Mouse (Mus musculus) liver, adult 2 months (tissue): ENCODE data around the gene Rps2.

Source experiments
- CTCF ChIP-seq: fragments of 200-500 bp; IDR thresholded peaks from 2 replicates; pipeline ENCODE4 v1.5.1; 2011; ENCODE audit warnings: low read depth, low read length, control low read depth
- POLR2A ChIP-seq: fragments of 200-500 bp; IDR thresholded peaks from 2 replicates; pipeline ENCODE4 v1.6.1; 2011; ENCODE audit warnings: low read length, control low read depth; ENCODE audit not compliant: insufficient read depth; ENCODE audit errors: extremely low read depth

- TF ChIP-seq CTCF (no peak), POLR2A (no peak)
These were observed 16.7 kb upstream of the Rps2 start for GRCm38 (mm10) chr17:24701251-24701650.
